Mouse (Mus musculus) pancreas, adult 10 weeks (tissue): ENCODE data around the gene Ctsf. TPM values are rescaled to one million over a fixed set of nuclear protein-coding genes. Genes with fewer than 3 reads are reported as not detected.

Experiments used
- polyA plus RNA-seq: library from polyadenylated mRNA; stranded (reverse); fragments of 350-450 nt; fragmentation: Illumina TruSeq; extraction: RNeasy Lipid Tissue Mini Kit (QIAGEN cat#74804); gene quantifications from one replicate; pipeline ENCODE4 v1.2.3, GENCODE M21; 2015; ENCODE audit warnings: low read depth, low replicate concordance; ENCODE audit not compliant: insufficient read depth

Ctsf gene
- 21.8 TPM for polyA plus RNA-seq

DNA sequence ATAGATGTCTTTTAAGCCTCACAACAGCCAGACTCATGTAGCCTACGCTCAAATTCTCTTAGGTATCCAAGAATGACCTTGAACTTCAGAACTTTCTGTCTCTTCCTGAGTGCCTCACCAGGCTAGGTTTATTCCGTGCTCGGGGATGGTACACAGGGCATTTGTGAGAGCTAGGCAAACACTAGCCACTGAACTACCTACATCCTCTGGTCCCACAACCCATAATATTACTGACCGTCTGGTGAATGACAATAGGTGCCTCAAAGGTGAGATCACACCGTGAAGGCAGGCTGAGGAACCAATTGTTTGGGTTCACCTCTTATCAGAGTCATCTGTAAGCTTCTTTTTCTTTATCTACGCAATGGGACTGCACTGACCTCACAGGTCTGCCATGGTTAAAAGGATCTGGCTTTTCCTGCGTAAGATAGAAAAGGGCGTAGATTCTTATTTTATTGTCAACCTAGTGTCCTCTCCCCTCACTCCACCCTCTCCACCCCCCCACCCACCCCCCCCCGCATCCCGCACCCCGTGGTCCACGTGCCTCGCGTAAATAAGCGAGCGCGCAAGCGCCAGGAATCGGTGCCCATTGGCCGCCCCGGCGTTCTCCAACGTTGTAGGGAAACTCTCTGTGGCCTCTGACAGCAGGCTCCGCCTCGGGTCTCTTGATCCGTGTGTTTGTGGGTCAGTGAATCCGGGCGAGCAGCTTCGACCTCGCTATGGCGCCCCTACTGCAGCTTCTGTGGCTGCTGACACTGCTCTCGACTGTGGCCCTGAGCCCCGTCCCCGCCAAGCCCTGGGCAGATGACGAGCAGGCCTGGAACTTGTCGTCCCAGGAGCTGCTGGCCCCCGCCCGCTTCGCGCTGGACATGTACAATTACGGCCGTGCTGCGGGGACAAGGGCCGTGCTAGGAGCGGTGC, at the start of gene Ctsf:
Gene Ctsf (plus strand): TSS at position 579 of the 918 bp plus-strand sequence.

DNA sequence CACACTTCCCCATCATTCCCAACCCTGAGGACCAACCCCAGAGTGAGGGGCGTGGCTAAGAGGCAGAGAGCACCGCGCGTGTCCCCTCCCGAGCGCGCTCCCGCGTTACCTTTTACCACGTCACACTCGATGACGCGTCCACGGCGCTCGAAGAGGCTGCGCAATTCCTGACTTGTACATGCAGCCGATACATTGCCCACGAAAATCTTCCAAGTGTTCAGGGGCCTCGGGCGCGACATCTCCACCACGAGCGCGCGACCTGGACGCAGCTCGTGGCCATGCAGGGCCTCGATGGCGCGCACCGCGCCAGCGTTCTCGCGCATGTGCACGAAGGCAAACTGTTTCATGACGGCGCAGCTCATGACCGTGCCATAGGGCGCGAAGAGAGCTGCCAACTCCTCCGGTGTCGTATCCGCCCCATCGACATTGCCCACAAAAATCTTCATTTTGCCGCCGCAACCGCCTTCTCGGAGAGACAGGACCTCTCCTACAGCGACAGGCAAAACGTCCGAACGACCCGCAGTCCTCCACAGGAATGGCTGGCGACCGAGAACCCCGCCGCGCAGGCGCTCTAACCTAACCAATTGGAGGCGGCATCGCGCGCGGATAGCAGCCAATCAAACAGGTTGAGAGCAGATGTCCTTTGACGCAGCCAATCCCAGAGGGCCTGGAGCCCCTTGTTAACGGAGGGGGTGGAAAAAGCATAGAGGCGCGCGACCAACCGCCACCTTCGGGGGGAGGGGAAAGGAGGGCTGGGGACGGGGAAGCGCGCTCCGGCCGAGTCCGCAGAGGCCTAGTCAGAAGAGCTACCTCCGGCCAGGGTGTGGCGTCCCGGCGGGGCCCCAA, 43.6 kb upstream of the Ctsf start, which contains the start of the genes Gm21992 and Rbm14:
Gene Gm21992 (minus strand): TSS at position 550 of the 846 bp plus-strand sequence.
Gene Rbm14 (minus strand): TSS at position 572 of the 846 bp plus-strand sequence.

DNA sequence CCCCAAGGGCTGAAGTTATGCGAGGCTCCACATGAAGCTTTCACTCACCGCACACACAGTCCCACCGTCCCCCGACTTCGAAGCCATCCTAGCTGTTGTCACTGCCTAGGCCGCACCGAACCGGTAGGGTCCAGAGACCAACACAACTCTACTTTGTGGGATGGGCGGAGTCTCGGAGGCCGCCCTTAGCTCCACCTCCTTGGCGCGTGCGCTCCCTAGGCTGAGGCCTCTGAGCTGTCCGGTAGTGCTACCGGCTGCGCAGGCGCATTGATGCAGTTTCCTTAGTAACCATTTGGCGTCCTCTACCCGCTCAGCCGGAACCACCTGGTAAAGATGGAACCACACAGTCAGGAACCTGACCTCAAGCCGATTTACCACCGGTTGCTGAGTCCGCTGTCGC, 15.8 kb upstream of the Ctsf start, which contains the start of the genes Ccs and Ccdc87:
Gene Ccs (minus strand): TSS at position 184 of the 400 bp plus-strand sequence.
Gene Ccdc87 (plus strand): TSS at position 218 of the 400 bp plus-strand sequence.

DNA sequence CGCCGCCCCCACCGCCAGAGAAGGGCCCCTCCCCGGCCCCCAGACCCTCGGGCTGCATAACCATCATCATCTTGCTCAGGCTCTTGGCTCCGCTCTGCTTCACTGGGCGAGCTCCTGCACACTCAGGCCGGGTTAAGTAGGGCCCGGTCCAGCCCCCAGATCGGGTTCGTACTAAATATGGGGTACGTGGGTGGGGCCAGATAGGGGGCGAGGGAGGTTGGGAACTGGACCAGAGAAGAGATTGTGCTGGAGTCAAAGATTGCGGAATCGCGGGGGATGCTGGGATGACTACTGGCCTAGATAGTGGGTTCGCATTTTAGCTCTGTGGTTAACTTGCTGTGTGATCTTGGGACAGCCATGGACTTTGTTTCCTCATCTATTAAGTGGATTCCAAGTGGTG, 22.9 kb downstream of the Ctsf start, which contains the start of gene Actn3:
Gene Actn3 (minus strand): TSS at position 125 of the 400 bp plus-strand sequence.

DNA sequence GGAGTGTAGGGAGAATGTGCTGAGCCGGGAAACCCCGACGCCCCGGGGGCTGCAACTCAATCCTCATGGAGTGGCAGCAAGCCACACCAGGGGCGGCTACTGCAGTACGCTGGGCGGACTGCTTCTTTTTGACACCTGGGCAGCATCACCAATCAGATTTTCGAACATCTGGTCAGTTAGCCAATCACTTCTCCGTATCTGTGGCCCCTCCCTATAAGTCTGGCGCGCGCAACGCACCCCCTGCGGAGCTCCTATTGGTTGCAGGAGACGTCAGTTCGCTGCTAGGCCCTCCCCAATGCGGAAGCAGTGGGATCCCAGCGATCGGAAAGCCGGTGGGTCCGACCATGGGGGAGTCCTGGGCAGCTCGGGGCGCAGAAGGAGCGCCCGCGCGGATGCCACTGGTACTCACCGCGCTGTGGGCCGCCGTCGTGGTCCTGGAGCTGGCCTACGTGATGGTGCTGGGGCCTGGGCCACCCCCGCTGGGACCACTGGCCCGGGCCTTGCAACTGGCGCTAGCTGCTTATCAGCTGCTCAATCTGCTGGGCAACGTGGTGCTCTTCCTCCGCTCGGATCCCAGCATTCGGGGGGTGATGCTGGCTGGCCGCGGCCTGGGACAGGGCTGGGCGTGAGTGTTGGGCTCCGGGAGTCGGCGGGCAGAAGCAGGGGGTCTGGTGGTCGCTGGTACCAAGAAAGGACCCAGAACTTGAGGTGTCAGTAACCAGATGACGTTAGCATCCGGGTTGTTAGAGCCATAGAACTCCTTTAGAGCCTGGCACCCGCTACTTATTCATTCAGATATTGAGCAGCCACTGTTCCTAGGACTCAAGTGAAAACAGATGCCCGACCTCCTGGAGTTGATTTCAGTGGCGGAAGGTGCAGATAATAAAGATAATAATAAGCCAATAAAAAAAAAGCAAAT, 23.7 kb downstream of the Ctsf start, which contains the start of gene Zdhhc24:
Gene Zdhhc24 (plus strand): TSS at position 264 of the 919 bp plus-strand sequence.

DNA sequence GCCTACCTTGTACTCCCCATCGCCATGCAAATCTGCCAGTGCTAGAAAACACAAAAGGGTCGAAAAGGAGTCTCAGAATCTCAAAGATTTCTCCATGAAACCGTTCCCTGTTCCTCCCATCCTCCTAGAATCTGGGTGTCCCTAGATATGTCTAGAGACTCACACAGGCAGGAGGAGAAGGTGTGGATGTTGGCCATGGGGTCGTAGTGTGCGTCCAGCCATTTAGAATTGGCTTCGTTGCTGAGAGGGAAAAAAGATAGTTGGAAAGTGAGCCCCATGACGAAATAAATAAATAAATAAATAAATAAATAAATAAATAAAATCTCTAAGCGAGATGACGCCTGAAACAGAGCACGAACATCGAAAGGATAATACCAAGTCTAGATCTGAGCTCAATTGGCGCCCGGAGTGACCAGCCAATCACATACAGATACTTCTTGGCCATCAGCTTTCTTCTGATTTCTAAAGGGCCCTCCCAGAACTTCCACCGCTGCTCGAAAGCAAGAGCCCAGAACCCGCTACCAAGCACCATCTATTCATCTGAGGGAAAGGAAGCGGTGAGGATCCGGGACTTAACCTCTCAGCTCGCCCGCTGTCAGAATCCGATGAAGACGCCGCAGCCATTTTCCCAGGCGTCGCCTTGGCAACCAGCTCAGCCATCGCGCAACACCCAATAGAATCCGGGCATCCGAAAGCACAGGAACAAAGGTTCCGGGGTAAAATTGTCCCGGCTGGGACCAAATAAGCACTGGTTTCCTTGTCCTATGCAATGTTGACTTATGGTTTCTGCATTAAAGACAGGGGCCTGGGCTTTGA, 51.3 kb downstream of the Ctsf start, which contains the start of gene Bbs1:
Gene Bbs1 (minus strand): TSS at position 650 of the 816 bp plus-strand sequence.

Other genes starting within 250 kb of the Ctsf start
- gene Lrfn4, start 239.5 kb upstream of the Ctsf start, polyA plus RNA-seq = 2.9 TPM
- 9.0 TPM for gene Rce1, start 229.5 kb upstream of the Ctsf start, polyA plus RNA-seq
- not detected for gene Gm960, start 156.5 kb upstream of the Ctsf start, polyA plus RNA-seq
- 1.9 TPM for gene Sptbn2, start 144.0 kb upstream of the Ctsf start, polyA plus RNA-seq
- 4.6 TPM for gene Rbm4b, start 98.6 kb upstream of the Ctsf start, polyA plus RNA-seq
- gene Rbm4, start 61.2 kb upstream of the Ctsf start, polyA plus RNA-seq = 7.2 TPM
- 13.6 TPM for gene Gm21992, start 43.5 kb upstream of the Ctsf start, polyA plus RNA-seq
- 5.8 TPM for gene Rbm14, start 43.5 kb upstream of the Ctsf start, polyA plus RNA-seq
- gene Ccs, start 15.8 kb upstream of the Ctsf start, polyA plus RNA-seq = 30.0 TPM
- gene Ccdc87, start 15.8 kb upstream of the Ctsf start, polyA plus RNA-seq = not detected
- not detected for gene Actn3, start 22.8 kb downstream of the Ctsf start, polyA plus RNA-seq
- gene Zdhhc24, start 23.5 kb downstream of the Ctsf start, polyA plus RNA-seq = 1.8 TPM
- gene Bbs1, start 51.5 kb downstream of the Ctsf start, polyA plus RNA-seq = 1.2 TPM
- gene Dpp3, start 73.2 kb downstream of the Ctsf start, polyA plus RNA-seq = 16.6 TPM
- gene Peli3, start 88.0 kb downstream of the Ctsf start, polyA plus RNA-seq = 0.83 TPM
- gene Mrpl11, start 107.0 kb downstream of the Ctsf start, polyA plus RNA-seq = 13.0 TPM
- 0.54 TPM for gene Npas4, start 135.2 kb downstream of the Ctsf start, polyA plus RNA-seq
- 1.0 TPM for gene Slc29a2, start 168.7 kb downstream of the Ctsf start, polyA plus RNA-seq
- 0.83 TPM for gene B4gat1, start 183.7 kb downstream of the Ctsf start, polyA plus RNA-seq
- gene AC124502.3, start 183.8 kb downstream of the Ctsf start, polyA plus RNA-seq = 3.4 TPM
- gene Brms1, start 186.2 kb downstream of the Ctsf start, polyA plus RNA-seq = 5.6 TPM
- 2.4 TPM for gene Rin1, start 195.4 kb downstream of the Ctsf start, polyA plus RNA-seq
- gene Cd248, start 212.9 kb downstream of the Ctsf start, polyA plus RNA-seq = 15.5 TPM
- gene Tmem151a, start 230.4 kb downstream of the Ctsf start, polyA plus RNA-seq = 3.4 TPM
- 17.2 TPM for gene Yif1a, start 233.4 kb downstream of the Ctsf start, polyA plus RNA-seq
- gene Cnih2, start 243.4 kb downstream of the Ctsf start, polyA plus RNA-seq = 0.92 TPM